Mouse (Mus musculus) A20 (cell line): ENCODE data around the gene Babam2.

Experiments used
- DNase-seq: peaks from one replicate; pipeline ENCODE4 v3.0.0-alpha.2; 2011; ENCODE audit warnings: low read depth, low spot score

Gene Babam2

DNA sequence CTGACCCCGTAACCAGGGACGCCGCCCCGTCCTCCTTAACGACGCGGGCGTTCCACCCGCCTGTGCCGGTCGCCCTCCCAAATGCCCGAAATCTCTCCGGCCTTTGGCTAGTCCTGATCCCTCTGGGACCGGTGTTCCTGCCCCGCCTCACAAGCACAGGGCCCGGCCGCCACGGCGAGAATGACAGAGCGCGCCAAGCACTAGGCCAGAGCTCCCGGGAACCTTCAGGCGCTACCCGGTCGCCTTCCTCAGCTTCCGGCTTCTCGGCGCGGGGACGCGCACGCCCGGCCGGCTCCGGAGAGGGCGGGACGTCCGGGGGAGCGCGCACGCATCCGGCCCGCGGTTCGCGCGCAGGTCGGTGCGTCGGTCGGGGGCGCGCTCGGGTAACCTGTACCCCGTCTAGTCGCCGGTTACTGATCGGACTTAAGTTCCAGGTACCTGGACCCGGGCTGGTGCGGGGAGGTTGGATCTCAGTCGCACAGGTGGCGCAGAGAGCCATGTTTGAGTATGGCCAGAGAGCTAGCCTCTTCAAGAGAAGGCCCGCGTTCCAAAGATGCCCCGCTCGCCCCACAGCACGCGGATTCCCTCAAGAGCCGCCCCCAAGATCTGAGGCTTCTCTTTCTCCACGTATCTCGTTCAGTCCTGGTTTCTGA, at the start of gene Babam2:
Gene Babam2, plus strand, starts transcription at position 41 of the 653 bp plus-strand sequence.
- peak; percentile 97 for DNase-seq

DNA sequence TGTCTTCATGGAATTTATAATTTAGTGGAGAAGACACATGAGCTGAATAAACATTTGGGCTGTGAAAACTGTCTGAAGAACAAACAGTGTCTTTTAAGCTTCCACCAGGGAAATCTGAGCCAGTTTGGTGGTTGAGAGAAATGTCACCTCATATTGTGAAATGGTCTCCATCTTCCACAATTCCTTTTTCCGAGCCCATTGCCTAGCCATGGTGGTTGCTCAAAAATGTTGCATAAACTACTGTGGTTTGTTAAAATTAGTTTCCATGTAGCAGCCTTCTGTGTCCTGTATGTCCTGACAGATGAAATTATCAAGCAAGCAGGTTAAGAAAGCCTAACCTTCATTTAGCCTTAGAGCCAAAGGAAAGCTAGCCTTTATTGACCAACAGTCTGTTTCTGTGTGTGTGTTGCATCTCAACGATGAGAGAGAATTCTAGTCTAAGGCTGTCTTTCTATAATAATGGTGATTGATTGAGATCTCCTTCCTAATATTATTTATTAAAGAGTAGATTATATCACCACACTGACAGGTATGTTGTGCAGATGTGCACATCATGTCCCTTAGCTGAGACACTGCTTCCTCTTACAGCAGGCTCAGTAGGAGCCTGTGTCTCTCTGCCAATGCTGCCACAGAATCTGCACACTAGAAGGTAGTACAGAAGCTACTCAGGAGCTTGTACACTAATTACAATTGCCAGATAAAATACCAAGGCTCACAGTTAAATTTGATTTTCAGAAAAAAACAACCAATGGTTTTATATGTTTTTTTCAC, 46.8 kb upstream of the Babam2 start:
- DNase-seq, result no peak

DNA sequence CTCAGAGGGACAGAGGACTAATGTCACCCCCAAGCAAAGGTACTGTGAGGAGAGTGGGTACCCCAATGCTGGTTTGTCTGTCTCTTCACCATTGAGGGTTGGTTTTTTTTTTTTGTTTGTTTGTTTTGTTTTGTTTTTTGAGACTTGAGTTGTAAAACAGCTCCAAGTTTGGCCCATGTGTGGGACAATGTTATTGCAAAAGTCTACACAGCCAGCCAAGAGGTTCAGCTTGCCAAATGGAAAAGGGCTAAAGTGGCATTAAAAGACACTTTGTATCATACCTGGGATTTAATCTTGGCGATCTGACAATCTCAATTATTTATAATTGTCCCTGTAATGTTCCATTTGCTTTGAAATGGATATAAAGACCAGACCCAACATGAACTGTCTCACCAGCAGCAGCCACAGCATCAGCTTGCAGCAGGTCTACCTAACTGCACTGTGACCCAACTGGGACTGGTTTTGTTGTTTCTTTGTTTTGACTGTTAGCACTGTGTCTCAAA, 41.7 kb upstream of the Babam2 start:
- DNase-seq, result no peak

DNA sequence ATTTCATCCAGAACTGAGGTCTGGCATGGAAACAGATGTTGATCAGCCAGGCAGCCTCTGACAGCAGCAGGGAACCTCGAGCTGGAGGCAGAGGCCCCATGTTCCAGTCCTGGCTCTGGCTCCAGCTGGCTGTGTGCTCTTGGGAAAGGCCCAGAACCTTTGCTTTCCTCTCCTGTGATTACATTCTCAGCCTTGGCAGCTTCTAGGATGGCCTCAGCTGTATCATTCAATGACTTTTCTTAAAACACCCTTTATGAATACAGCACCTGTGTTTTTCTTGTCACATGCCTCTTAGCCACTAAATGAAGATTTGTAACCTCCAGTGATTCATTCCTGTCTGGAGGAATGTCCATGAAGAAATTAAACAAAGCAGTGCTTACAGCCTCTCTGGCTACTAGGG, 31.3 kb upstream of the Babam2 start:
- DNase-seq, result no peak

DNA sequence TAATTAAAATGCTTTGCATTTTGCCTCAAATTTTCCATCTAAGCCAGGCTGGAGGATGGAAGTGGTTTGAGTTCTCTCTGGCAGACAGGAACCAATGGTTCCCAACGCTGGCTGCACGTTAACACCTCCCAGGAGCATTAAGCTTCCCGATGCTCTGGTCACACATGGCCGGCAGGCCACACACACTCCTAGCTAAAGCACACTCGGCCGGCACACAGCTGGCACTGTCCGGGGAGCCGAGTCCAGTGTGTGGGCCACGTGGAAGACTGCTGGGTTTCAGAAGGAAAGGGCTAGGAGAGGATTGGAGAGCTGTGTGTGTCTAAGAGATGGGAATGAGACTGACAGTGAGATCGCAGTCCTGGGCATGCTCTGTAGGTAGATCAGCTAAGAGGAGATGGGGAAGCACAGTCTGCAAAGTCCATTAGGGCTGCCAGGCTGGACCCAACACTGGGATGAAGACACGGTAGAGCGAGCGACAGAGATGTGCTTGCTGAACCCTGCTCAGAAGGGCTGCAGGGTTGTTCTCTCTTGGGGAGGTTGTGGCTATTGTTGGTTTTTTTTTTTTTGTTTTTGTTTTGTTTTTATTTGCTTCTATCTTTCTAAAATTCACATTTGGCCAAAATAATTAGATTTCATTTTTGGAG, 29.0 kb upstream of the Babam2 start:
- no peak for DNase-seq

DNA sequence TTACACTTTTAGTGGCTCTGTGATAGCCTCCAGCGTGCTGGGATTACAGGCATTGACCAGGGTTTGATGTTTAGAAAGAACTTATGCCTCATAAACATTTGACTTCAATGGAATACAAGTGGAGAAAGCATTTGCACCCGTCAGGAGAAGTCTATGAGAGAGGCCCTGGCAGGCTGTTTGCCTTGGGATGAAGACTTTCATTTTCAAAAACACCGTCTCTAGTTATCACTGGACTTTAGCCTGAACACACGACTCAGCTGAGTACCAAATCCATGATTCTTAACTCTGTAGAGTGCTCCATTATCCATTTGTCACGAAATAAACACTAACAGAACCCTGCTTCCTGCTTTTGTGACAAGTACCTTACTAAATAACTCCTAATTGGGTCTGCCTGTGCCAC, 27.5 kb upstream of the Babam2 start:
- DNase-seq, result no peak

DNA sequence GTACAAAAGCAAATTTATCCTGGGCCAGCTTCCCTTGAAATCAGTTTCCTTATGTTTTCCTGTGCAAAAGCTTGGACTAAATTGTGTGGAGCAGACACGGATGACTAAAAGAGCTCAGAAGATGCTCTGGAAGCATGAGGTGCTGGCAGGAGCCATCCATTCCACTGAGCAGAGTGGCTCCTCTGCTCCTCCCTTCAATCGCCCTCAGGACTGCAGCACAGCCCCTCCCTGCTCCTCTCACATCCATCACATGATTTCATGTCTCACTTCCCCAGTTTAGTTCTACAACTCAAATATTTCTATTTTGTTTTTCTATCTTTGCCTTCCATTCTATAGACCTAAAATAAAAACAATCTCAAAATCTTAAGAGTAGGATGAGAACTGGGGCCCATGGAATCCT, 26.3 kb upstream of the Babam2 start:
- DNase-seq, result no peak

DNA sequence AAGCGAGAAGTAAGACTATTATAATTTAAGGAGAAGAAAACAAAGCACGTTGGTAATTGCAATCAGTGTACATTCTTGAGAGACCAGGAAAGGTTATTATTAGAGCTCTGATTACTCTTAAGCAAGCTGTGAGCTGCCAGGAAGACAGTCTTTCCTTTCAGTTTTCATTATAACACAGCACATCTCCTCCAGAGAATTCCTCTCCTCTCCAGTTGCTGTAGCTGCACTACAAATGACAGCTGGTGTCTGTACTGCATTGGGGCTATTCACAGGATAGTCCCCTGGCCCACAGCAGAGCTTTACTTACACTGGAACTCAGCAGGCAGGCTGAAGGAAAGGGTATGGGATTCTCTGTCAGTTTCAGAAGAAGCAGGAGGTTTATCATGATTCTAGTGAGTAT, 24.1 kb upstream of the Babam2 start:
- no peak for DNase-seq

DNA sequence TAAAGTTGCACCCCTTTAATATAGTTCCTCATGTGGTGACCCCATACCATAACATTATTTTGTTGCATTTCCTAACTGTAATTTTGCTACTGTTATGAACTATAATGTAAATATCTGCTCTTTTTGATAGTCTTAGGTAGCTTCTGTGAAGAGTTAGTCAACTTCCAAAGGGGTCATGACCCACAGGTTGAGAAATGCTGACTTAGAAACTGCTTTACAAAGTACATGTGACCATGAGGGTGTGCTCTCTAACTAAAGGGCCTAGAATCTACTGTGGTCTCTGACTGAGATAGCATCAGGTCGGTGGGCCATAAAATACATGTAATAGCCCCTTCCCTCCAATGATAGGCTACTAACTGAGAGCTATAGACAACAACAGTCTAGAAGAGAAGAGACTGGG, 19.5 kb upstream of the Babam2 start:
- DNase-seq, result no peak

DNA sequence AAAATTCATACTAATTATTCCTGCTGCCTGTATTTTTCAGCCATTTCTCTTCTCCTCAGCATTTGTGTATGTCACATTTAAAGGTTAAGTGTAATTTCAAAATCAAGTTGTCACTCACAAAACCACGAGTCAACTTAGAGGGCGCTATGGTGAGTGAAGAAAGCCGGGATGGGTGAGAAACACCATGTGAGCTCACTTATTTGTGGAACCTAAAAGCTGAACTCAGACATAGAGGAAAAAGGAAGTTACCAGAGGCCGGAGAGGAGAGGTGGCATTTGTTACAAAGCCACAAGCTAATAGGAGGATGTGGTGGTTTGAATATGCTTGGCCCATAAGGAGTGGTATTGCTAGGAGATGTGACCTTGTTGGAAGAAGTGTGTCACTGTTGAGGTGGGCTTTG, 17.3 kb upstream of the Babam2 start:
- DNase-seq, result no peak

DNA sequence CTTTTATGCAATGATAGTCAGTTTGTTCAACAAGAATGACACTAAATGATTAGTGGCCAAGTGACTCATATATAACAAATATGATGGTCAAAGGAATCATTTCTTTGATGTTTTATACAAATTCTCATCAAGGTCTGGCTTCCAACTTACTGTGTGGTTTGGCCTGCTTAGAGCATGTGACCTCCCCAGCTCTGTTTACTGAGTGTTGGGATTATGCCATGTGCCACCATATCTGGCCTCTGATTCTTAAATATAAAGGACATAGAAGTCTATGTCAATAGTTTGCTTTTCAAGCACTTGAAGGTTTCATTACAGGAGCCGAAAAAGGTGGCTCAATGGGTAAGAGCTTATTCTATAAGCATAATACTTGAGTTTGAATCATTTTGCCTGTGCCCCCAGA, 15.2 kb upstream of the Babam2 start:
- DNase-seq, result no peak

DNA sequence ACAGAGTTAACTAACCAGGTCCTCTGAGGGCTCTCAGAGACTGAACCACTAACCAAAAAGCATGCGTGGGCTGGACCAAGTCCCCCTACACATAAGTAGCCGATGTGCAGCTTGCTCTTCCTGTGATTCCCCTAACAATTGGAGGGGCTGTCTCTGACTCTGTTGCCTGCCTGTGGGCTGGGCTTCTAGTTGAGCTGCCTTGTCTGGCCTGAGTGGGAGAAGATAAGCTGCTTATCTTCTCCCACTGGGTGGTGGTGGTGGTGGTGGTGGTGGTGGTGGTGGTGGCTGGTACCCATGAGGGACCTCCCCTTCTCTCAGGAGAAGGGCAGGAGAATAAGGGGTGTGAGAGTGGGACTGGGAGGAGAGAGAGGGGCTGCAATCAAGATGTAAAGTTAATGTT, 11.4 kb upstream of the Babam2 start:
- no peak for DNase-seq

DNA sequence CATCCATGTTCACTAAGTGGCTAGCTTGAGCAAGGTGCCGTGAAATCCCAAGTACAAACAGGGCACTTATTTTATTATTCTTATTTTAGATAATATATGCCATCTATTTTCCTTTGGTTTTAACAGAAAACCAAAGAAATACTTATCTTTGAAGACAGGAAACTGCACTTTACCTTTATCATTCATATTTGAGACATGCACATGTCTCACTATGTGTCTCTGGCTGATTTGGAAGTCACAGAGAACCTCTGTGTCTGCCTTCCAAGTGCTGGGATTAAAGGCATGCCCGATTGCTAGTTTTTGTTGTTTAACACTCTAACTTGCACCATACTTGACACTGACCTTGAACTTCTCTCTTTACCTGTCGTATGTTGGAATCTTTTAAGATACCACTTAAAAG, 9.5 kb upstream of the Babam2 start:
- DNase-seq, result no peak

DNA sequence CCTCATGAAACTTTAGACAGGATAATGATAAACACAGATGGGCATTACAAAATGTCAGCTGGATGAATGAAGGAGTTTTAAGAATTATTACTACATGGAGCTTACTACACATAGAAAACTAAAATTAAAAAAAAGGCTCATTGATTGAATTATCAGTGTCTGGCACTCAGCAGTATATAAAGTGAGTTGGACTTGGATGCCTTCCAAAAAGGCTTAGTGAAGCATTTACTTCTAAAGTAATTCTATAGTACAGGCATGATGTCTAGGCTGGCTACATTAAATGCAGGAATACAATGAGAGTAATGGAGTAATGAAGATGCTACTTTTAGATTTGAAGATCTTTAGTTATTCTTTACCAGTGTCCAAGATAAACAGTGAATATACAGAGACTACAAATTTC, 4.3 kb upstream of the Babam2 start:
- DNase-seq, result no peak

DNA sequence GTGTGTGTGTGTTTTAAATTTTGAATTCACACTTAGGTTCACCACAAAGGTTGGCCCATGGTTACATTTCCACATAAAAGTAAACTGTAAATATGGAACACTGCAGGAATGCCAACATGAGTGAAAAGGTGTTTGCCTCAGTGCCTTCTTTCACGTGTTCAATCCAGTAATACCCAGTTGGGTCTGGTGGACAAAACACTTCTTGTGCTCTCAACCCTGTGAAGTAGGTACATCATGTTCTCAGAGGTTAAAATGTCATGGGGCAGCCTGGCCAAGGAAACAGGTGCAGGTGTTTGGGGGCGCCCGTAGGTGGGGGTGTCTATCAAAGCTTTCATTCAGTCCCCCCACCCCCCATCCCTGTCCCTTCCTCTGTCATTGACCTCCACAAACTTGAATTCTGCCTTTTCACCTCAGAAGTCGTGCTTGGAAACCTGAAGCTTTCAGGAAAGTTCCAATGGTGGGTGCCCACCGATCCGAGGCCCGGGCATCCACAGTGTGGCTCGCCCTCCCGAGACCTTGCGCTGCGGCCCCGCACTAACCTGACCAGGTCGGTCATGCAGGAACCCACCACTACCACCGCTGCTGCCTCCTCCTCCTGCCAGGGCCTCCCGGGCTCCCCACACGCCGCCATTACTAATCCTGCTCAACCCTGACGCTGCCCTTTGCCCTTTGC, 377 bp upstream of the Babam2 start, which contains the start of gene Rbks:
Gene Rbks, minus strand, starts transcription at position 657 of the 673 bp plus-strand sequence.
- peak; percentile 5 for DNase-seq

DNA sequence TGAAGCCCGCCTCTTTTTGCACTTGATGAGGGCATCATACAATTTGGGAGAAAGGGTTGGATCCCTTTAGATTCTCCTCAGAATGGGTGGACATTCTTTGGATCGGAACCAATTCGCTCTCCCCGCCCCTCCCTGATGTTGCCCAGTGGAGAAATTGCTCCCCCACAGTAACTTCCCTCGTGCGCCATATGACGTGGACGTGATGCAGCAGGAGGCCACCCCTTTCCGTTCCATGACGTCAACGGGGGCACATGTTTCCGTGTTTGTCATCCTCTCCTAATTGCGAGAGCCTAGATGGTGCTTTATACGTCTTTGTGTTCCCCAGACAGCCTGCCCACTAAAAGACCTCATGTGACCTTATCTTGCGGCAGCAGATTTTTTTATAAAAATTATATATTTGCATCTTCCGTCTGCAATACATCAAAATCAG, 828 bp downstream of the Babam2 start:
- peak; percentile 95 for DNase-seq

DNA sequence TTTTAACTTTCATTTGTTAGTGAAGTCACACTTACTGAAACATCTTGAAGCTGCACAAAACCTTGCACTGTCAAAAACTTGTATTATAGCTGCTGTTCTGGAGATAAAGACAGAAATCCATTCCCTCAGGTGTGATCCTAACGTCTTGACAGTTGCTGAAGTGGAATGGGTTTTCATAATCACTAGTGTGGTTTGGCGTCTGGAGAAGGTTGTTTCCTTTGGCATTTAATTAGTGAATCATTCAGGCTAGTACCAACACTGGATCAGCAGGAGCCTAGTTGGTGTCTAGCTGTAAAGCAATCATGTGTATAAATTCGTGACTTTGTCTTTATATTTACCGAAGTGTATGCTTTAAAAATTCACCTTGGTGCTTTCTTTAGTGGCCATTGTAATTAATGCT, 1.4 kb downstream of the Babam2 start:
- DNase-seq, result peak; percentile 19

DNA sequence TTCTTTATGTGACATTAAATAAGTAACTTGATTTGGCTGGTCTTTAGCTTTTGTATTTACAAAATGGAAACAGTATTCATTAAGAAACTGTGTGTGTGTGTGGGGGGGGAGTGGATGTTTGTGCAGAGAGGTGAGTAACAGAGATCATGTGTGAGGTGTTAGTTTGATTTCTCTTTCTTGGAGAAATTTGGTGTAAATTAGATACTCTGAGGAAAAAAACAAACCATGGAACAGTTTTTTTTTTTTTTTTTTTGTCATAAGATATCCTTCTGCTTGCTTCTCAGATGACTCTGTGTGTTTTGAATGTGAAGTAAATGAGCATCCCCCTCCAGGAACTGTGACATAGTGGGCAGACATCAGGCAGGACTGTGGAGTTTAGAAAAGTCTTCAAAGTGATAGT, 1.9 kb downstream of the Babam2 start:
- DNase-seq, result no peak

DNA sequence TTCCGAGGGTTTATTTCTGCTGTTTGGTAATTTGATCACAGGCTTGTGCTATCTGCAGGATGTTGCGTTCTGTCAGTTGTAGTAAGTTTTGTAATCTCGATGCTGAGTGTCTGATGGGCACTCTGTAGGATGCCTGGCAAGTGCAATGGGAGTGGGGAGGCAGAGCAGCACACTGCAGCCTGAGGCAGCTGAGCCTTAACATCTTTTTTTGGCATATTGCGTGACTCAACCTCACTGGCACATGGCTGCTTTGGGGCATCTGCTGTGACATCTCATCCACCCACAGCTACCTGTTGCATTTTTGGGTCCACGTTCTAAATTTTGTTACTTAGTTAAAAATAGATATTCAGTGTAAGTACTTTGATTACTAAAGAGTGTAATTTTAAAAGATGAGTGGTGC, 7.5 kb downstream of the Babam2 start:
- DNase-seq, result no peak

DNA sequence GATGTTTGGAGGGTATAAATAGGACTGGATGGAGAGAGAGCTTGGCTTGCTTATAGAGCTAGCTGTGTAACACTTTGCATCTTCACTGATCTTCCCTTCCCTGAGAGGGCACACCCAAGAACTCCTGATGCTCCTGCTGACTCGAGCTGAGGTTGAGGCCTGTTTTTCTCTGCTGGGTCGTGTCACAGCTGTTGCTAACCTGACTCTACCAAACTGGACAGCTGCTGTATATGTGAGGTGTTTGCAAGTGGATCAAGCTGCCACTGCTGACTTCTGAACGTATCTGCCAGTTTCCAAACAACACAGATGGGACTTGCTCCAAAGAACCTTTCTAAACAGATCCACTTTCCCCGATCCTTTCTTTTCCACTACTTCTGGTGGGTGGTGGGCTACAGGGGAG, 9.3 kb downstream of the Babam2 start:
- DNase-seq, result no peak

DNA sequence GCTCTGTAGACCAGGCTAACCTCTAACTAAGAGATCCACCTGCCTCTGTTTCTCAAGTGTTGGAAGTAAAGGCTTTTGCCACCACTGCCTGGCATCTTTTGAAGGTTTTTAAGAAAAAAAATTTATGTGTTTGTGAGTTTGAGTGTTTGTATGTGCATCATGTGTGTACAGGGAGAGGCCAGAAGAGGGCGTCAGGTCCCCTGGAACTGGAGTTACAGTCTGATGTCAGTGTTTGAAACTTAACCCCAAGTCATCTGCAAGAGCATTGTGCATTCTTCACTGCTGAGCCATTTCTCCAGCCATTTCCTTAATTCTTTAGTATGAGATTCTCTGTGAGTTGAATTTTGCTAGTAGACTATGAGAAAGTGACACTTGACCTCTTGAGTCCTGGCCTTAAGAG, 11.9 kb downstream of the Babam2 start:
- peak; percentile 43 for DNase-seq

DNA sequence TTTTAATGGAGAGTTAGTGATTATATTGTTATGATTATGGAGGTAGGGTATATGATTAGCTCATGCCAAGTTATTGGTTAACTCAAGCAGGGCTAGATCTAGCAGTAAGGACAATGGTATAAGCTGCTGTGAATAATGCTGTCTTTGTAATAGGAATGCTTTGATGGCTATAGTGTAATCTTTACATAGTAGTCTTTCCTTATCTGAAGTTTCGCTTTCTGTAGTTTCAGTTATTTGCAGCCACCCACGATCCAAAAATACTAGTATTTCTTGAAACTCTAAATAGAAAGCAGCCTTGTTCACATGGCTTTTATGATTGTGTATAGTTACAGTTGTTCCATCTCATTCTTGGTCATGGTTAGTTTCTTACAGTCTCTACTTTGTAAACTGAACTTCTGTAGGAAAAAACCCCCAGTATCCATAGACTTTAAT, 15.8 kb downstream of the Babam2 start:
- no peak for DNase-seq
